In the genomic region with DNA sequence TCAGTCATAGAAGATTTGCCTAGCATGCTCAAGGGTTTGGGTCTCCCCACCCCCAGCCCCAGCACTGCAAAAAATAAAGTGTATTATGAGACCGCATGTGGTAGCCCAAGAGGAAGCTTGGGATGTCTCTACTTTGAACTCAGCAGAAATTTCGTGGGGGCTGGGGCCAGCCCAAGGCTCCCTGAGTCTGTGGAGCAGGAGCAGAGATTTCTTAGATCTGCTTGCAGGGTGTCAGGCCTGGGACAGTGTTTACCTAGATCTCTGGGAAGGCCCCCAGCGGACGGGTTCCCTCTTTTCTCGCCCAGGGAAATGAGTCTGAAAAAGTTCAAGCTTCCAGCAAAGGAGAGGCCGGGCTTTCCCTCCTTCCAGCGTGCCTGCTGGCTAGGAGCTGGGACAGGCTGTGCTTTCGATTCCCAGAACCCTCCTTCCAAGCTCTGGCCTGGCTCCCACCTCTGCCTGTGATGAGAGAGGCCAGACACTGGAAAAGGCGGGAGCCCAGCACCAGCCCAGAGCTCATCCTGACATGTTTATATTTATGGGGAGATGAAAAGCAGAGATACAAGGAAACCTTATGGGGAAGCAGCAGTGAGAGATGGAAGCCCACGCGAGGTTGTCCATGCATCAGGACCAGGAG, we compare ENCODE assay signal across 12 mouse cellular contexts. TPM values are rescaled to one million over a fixed set of nuclear protein-coding genes. Genes with fewer than 3 reads are reported as not detected.
DNase-seq lines count a peak whose midpoint lies in the region; ATAC-seq and TF ChIP-seq lines count a peak whose summit lies in the region.
"Had no signal": no experiment of that assay in that cellular context is flagged by ENCODE, and none has a peak within 500 bp of the region (broad histone marks: within the 10 kb centered on the region; RNA-seq: fewer than 3 reads in every experiment).

No protein-coding gene starts in this region.

- DNase-seq in heart, adult 11 months: peak; percentile 94
- DNase-seq in adrenal gland, postnatal 25 days: peak; percentile 27
- peak; percentile 82 for DNase-seq in intestine, embryonic 14.5 days (ENCODE audit: low spot score)
- peak; percentile 41 for DNase-seq in stomach, postnatal 0 days (ENCODE audit: low spot score)
- no peak for DNase-seq in cerebellum, adult 9-10 months
- no peak for DNase-seq in kidney, postnatal 14 days
- DNase-seq: cerebellum, adult 2 months; spleen, adult 18-20 months had no signal

- no peak overlapping the region for H3K27ac ChIP-seq in heart, embryonic 12.5 days (ENCODE audit: poor library complexity, severe bottlenecking)
- peak overlapping the region; percentile 90 for H3K27ac ChIP-seq in intestine, embryonic 14.5 days (ENCODE audit: low read depth)
- peak overlapping the region; percentile 81 for H3K27ac ChIP-seq in stomach, postnatal 0 days (replicated peaks)
- no peak overlapping the region for H3K27ac ChIP-seq in kidney, embryonic 16.5 days (ENCODE audit: low read length)
- H3K27ac ChIP-seq: neural tube, embryonic 13.5 days had no signal

- H3K4me3 ChIP-seq in heart, embryonic 12.5 days: no peak overlapping the region
- no peak overlapping the region for H3K4me3 ChIP-seq in intestine, embryonic 14.5 days (ENCODE audit: low read depth, low read length)
- H3K4me3 ChIP-seq in stomach, postnatal 0 days (ENCODE audit: low read depth, low read length): no peak overlapping the region
- H3K4me3 ChIP-seq in kidney, embryonic 16.5 days (ENCODE audit: low read length): no peak overlapping the region
- H3K4me3 ChIP-seq: neural tube, embryonic 13.5 days had no signal

- H3K9me3 ChIP-seq in heart, embryonic 12.5 days (replicated peaks): 0 out of 2 replicates have a peak, but pooled peaks cover 2% of the 10 kb centered on the region
- H3K9me3 ChIP-seq in intestine, embryonic 14.5 days (ENCODE audit: control insufficient read depth, low read length): peaks cover 2% of the 10 kb centered on the region; the same call in 1 of the 2 replicates
- H3K9me3 ChIP-seq in stomach, postnatal 0 days (ENCODE audit: control insufficient read depth, low read length): no peaks in the 10 kb centered on the region
- no peaks in the 10 kb centered on the region for H3K9me3 ChIP-seq in kidney, embryonic 16.5 days (ENCODE audit: low read length)
- H3K9me3 ChIP-seq: neural tube, embryonic 13.5 days had no signal

- no peak overlapping the region for H3K4me2 ChIP-seq in heart, embryonic 12.5 days
- H3K4me2 ChIP-seq in intestine, embryonic 14.5 days (ENCODE audit: low read length): 0 out of 2 replicates have a peak overlapping the region, but pooled peaks have one; percentile 2
- H3K4me2 ChIP-seq in stomach, postnatal 0 days (replicated peaks; ENCODE audit: low read depth): no peak overlapping the region
- no peak overlapping the region for H3K4me2 ChIP-seq in kidney, embryonic 16.5 days (replicated peaks; ENCODE audit: low read depth, low read length)
- H3K4me2 ChIP-seq: neural tube, embryonic 13.5 days had no signal

- TF ChIP-seq EP300 in stomach, postnatal 0 days (optimal IDR thresholded peaks at IDR 0.05): peak; percentile 51

- no peak for TF ChIP-seq CTCF in stomach, postnatal 0 days (IDR thresholded peaks at IDR 0.05; ENCODE audit: low read depth)

- H3K27me3 ChIP-seq in heart, embryonic 12.5 days (replicated peaks): no peaks in the 10 kb centered on the region
- no peaks in the 10 kb centered on the region for H3K27me3 ChIP-seq in intestine, embryonic 14.5 days (replicated peaks; ENCODE audit: control insufficient read depth, insufficient read depth, low read length)
- no peaks in the 10 kb centered on the region for H3K27me3 ChIP-seq in stomach, postnatal 0 days (ENCODE audit: control insufficient read depth, insufficient read depth, low read length)
- H3K27me3 ChIP-seq in kidney, embryonic 16.5 days (ENCODE audit: insufficient read depth, low read length): no peaks in the 10 kb centered on the region
- H3K27me3 ChIP-seq: neural tube, embryonic 13.5 days had no signal

- H3K36me3 ChIP-seq in heart, embryonic 12.5 days: no peaks in the 10 kb centered on the region
- H3K36me3 ChIP-seq in intestine, embryonic 14.5 days (ENCODE audit: control insufficient read depth, insufficient read depth, low read length): no peaks in the 10 kb centered on the region
- no peaks in the 10 kb centered on the region for H3K36me3 ChIP-seq in stomach, postnatal 0 days (ENCODE audit: control insufficient read depth, insufficient read depth, low read length)
- no peaks in the 10 kb centered on the region for H3K36me3 ChIP-seq in kidney, embryonic 16.5 days (ENCODE audit: insufficient read depth, low read length)
- H3K36me3 ChIP-seq: neural tube, embryonic 13.5 days had no signal

- no peak for ATAC-seq in heart, embryonic 12.5 days (ENCODE audit: insufficient number of reproducible peaks, low FRiP score)
- ATAC-seq in intestine, embryonic 14.5 days (replicated peaks; ENCODE audit: low FRiP score, low TSS enrichment, low read depth): peak; percentile 89
- peak; percentile 87 for ATAC-seq in stomach, postnatal 0 days (ENCODE audit: low FRiP score, low TSS enrichment)
- ATAC-seq in kidney, embryonic 16.5 days (ENCODE audit: low FRiP score, low TSS enrichment): no peak

- no peak overlapping the region for H3K9ac ChIP-seq in heart, embryonic 12.5 days
- H3K9ac ChIP-seq in intestine, embryonic 14.5 days (ENCODE audit: low read length): no peak overlapping the region
- no peak overlapping the region for H3K9ac ChIP-seq in stomach, postnatal 0 days (ENCODE audit: low read length)
- H3K9ac ChIP-seq in kidney, embryonic 16.5 days (replicated peaks; ENCODE audit: low read length): no peak overlapping the region
- H3K9ac ChIP-seq: neural tube, embryonic 13.5 days had no signal

- no peaks in the 10 kb centered on the region for H3K4me1 ChIP-seq in heart, embryonic 12.5 days (replicated peaks)
- peaks cover 5% of the 10 kb centered on the region; the same call in 1 of the 2 replicates for H3K4me1 ChIP-seq in intestine, embryonic 14.5 days (replicated peaks; ENCODE audit: control insufficient read depth, insufficient read depth, low read length)
- no peaks in the 10 kb centered on the region for H3K4me1 ChIP-seq in stomach, postnatal 0 days (replicated peaks; ENCODE audit: control insufficient read depth, insufficient read depth)
- H3K4me1 ChIP-seq in kidney, embryonic 16.5 days (ENCODE audit: insufficient read depth, low read length): no peaks in the 10 kb centered on the region
- H3K4me1 ChIP-seq: neural tube, embryonic 13.5 days had no signal

- 46% methylated on average over 11 of the region's 11 CpGs for WGBS in heart, embryonic 12.5 days
- 24% methylated on average over 11 of the region's 11 CpGs for WGBS in intestine, embryonic 14.5 days
- 33% methylated on average over 11 of the region's 11 CpGs for WGBS in stomach, postnatal 0 days
- 62% methylated on average over 11 of the region's 11 CpGs for WGBS in kidney, embryonic 16.5 days

RNA-seq across cellular contexts. Expression of gene Arhgef18, which starts 16.0 kb away (rescaled TPM):
- polyA plus RNA-seq in heart, embryonic 12.5 days (2016; fragmentation: Nextera tagmentation; extraction: Ambion mirVana): 7.1 and 8.2 TPM in 2 replicates
- total RNA-seq in adrenal gland, postnatal 25 days (2021): 30.6 and 53.5 TPM in 2 replicates
- 8.6 and 10.7 TPM in 2 replicates for polyA plus RNA-seq in intestine, embryonic 14.5 days (2014; fragmentation: Nextera tagmentation; extraction: Ambion mirVana)
- polyA plus RNA-seq in stomach, postnatal 0 days (2015; fragmentation: Nextera tagmentation; extraction: Ambion mirVana): 5.5 TPM in 2 replicates
- 11.6 and 12.1 TPM in 2 replicates for polyA plus RNA-seq in kidney, embryonic 16.5 days (2015; fragmentation: Nextera tagmentation; extraction: Ambion mirVana)

RNA-seq across cellular contexts. Expression of gene A430078G23Rik, which starts 23.5 kb away (rescaled TPM):
- not detected in 2 replicates for polyA plus RNA-seq in heart, embryonic 12.5 days (2016; fragmentation: Nextera tagmentation; extraction: Ambion mirVana)
- total RNA-seq in adrenal gland, postnatal 25 days (2021): 0.27 TPM in 1 of 2 replicates, not detected in the other
- 0.34 TPM in 1 of 2 replicates, not detected in the other for polyA plus RNA-seq in intestine, embryonic 14.5 days (2014; fragmentation: Nextera tagmentation; extraction: Ambion mirVana)
- 0.51 and 0.63 TPM in 2 replicates for polyA plus RNA-seq in stomach, postnatal 0 days (2015; fragmentation: Nextera tagmentation; extraction: Ambion mirVana)
- polyA plus RNA-seq in kidney, embryonic 16.5 days (2015; fragmentation: Nextera tagmentation; extraction: Ambion mirVana): 0.16 and 0.19 TPM in 2 replicates
- total RNA-seq: left cerebral cortex, postnatal 36 days had no signal
- polyA plus RNA-seq: cerebellum, adult 2 months; neural tube, embryonic 13.5 days had no signal

Comparison
In these comparisons a context has a peak if more than half of its experiments do, and no peak if none do; other contexts are left out.
1. DNase-seq: peak in heart, adult 11 months (single experiment), adrenal gland, postnatal 25 days (single experiment), intestine, embryonic 14.5 days (single experiment) and stomach, postnatal 0 days (single experiment); none in cerebellum, adult 9-10 months (single experiment) and kidney, postnatal 14 days (single experiment).
2. ATAC-seq: peak in intestine, embryonic 14.5 days (single experiment) and stomach, postnatal 0 days (single experiment); none in heart, embryonic 12.5 days (single experiment) and kidney, embryonic 16.5 days (single experiment).
3. H3K27ac ChIP-seq: peak in intestine, embryonic 14.5 days (single experiment) and stomach, postnatal 0 days (single experiment); none in heart, embryonic 12.5 days (single experiment) and kidney, embryonic 16.5 days (single experiment).